Mouse (Mus musculus) liver, embryonic 18 days (tissue): Measurements from ENCODE around the gene Usp36. TPM values are rescaled to one million over a fixed set of nuclear protein-coding genes. Genes with fewer than 3 reads are reported as not detected.

Source experiments
- polyA plus RNA-seq: library from polyadenylated mRNA; depleted of rRNA; stranded (reverse); fragments of >200 nt; gene quantifications from 2 replicates; pipeline ENCODE4 v1.2.3, GENCODE M21; 2012; rRNA removed

Usp36 gene
- 3.8 and 5.6 TPM in 2 replicates for polyA plus RNA-seq

DNA sequence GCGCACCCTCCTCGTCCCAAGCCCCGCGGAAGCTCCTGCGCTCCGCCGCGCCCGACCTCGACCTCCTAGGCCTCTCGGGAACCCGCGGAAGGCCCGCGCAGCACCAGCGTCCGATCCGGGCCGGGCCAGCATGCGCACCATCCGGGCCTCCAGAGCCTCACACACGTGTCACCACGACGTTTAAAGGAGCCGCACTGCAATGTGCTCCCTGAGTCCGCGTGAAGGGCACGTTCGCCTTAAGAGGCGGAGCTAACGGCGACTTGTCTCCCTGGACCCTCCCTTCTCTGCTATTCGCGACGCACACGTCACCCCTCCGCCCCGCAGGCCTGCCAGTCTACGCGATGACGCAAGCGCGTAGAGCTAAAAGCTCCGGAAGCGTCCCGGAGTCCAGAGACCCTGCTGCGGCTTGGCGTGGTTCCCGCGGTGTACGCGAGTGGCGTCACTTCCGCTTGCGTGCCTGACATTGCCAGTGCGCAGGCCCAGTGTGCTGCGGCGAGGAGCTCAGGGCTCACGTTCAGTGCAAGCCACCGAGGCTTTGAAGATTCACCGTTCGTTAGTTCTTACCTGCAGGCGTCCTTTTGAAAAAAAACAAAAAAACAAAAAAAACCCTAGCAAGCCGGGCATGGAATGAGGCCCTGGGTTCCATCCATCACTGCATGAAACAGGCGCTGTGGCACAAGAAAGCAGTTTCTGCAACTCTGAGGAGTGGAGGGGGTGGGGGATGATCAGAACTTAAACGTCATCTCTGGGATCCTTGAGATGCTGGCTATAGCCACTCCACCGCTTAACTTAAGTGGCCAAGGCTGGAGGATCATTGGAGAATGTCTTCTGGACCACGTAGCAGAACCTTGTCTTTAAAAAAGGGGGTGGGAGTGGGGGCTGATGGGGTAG is at the start of gene Usp36:
Gene Usp36, minus strand, starts transcription at position 246 of the 891 bp plus-strand sequence.

DNA sequence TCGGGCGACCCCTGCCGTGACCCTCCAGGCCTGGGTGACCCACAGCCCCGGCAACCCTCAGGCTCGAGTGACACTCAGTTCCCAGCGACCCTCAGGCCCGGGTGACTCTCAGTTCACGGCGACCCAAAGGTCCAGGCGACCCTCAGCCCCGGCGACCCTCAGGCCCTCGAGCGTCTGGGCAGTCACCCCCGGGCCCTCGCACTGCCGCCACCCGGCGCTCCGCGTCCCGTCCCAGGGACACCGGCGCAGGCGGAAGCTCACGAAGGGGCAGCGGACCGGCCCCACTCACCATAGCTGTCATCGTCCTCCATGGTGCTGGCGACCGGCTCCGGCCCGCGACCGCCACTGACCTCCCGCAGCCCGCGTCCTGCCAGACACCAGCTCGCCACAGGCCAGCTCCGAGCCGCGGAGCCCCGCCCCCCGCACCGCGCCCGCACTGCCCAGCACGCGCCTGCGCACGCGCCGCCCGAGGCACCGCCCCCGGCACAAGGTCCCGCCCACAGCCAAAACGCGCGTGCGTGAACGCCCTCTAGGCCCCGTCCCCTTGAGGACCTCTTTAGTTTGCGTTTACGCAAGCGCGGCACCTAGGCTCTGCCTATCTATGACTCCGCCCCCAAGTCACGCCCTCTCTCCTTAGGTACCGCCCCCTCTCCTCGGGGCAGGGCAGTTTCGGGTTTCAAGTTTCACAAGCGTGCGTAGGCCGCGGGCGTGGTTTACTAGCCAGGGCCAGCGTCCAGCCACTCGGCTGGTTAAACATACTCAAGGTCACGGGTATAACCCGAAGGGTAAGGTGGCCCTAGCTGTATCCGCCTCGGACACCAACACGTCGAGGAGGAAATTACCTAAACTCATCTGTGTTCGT is 41.7 kb downstream of the Usp36 start, which contains the start of gene Cyth1:
Gene Cyth1, minus strand, starts transcription at position 443 of the 862 bp plus-strand sequence.

Other genes starting within 250 kb of the Usp36 start
- 1.7 and 3.0 TPM in 2 replicates for gene Dnah17, start 159.6 kb downstream of the Usp36 start, polyA plus RNA-seq
- 7.2 TPM in 2 replicates for gene Cyth1, start 41.7 kb downstream of the Usp36 start, polyA plus RNA-seq
- gene Cep295nl, start 52.3 kb upstream of the Usp36 start, polyA plus RNA-seq: 0.02 TPM in 2 replicates
- gene Timp2, start 65.5 kb upstream of the Usp36 start, polyA plus RNA-seq: 7.5 and 8.4 TPM in 2 replicates
- gene Lgals3bp, start 111.8 kb upstream of the Usp36 start, polyA plus RNA-seq: 112 and 135 TPM in 2 replicates
- 9.1 and 9.7 TPM in 2 replicates for gene Cant1, start 128.8 kb upstream of the Usp36 start, polyA plus RNA-seq
- 2.6 and 2.9 TPM in 2 replicates for gene C1qtnf1, start 138.0 kb upstream of the Usp36 start, polyA plus RNA-seq
- gene Engase, start 186.6 kb upstream of the Usp36 start, polyA plus RNA-seq: 3.7 and 4.1 TPM in 2 replicates